Mouse (Mus musculus) thymus, adult 2 months (tissue): ENCODE measurements at regions not wholly inside any gene's neighbourhood (a gene's known extent, or its start where the extent isn't known, plus 50 kb on each side); places are given as distances from the start of the nearest gene placed in this dataset.

ENCODE experiments used
- DNase-seq: peaks from one replicate; pipeline ENCODE4 v3.0.0; 2021
- H3K27ac ChIP-seq: fragments of 200-500 bp; 2 replicates; pipeline ENCODE4 v1.5.1; 2012; ENCODE audit warnings: low read length, control low read depth; ENCODE audit not compliant: control insufficient read depth, insufficient read depth
- H3K27me3 ChIP-seq: fragments of 200-500 bp; 2 replicates; pipeline ENCODE4 v1.6.1; 2012; ENCODE audit warnings: mild to moderate bottlenecking, low read length, moderate library complexity, mixed read lengths; ENCODE audit not compliant: control insufficient read depth, insufficient read depth
- H3K36me3 ChIP-seq: fragments of 200-500 bp; 2 replicates; pipeline ENCODE4 v1.6.1; 2012; ENCODE audit warnings: mild to moderate bottlenecking, low read length, moderate library complexity; ENCODE audit not compliant: control insufficient read depth, insufficient read depth
- H3K4me1 ChIP-seq: fragments of 200-500 bp; replicated peaks from 2 replicates; pipeline ENCODE4 v1.6.1; 2012; ENCODE audit warnings: low read length; ENCODE audit not compliant: control insufficient read depth, insufficient read depth
- H3K4me3 ChIP-seq: fragments of 200-500 bp; 2 replicates; pipeline ENCODE4 v1.5.1; 2012; ENCODE audit warnings: mild to moderate bottlenecking, low read length, control low read depth, moderate library complexity; ENCODE audit not compliant: control insufficient read depth, insufficient read depth
- CTCF ChIP-seq: fragments of 200-500 bp; IDR thresholded peaks from 2 replicates; pipeline ENCODE4 v1.5.1; 2012; ENCODE audit warnings: mild to moderate bottlenecking, control low read depth, low read length, moderate library complexity, borderline replicate concordance; ENCODE audit not compliant: control insufficient read depth, poor library complexity, insufficient read depth; ENCODE audit errors: extremely low read depth
- POLR2A ChIP-seq: fragments of 200-500 bp; IDR thresholded peaks from 2 replicates; pipeline ENCODE4 v1.6.1; 2012; ENCODE audit warnings: mild to moderate bottlenecking, low read length, control low read depth, moderate library complexity; ENCODE audit not compliant: control insufficient read depth, poor library complexity, insufficient read depth; ENCODE audit errors: extremely low read depth
- WGBS: fragments of 180-500 bp; shearing (Covaris S2); methylation state at CpG from one replicate; pipeline ENCODE4 v1.1.7; 2018; 5-methylcytosine and 5-hydroxymethylcytosine counted together

DNA sequence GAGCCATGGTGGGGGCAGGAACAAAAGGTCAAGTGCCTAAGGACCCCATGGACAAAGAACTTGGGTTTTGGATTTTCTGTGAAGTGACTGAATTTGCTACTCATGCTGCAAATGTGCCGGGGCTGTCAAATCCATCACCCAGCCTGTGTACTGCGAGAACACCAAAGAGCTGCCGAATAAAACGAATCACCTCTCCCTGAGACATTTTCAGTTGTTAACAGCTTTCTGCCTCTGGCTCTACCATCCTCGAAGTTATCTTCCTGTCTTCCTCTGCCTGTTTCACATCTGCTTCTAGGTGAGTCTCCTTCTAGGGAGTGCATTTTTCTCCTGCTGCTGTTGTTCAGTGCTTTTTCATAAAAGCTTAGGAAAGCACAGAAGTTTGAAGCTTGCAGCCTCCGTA is 283.3 kb upstream of the Gm21798 start:
- no peak overlapping the region for H3K27ac ChIP-seq
- H3K4me3 ChIP-seq: no peak overlapping the region
- H3K36me3 ChIP-seq: no peaks in the 10 kb centered on the region
- no peaks in the 10 kb centered on the region for H3K4me1 ChIP-seq
- H3K27me3 ChIP-seq: no peaks in the 10 kb centered on the region
- 87% methylated on average over 6 of the region's 6 CpGs for WGBS
- TF ChIP-seq POLR2A: no peak
- TF ChIP-seq CTCF: no peak
- no peak for DNase-seq

DNA sequence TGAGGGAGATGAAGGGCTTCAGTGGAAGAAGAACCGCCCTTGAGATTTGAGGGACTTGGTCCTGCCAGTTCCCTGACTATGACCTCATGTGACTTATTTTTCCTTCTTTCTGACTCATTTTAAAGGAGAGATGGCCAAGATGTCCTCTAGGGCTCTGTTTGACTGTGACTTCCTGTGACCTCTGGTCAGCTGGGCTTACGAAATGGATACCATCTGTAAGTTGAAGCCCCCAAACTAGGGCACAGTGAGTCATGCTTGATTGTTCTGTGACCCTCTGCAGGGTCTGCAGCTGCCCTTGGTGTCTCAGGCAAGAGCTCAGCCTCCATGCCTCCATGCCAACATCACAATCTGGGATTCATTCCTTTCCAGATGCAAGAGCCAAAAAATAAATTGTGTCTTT is 282.3 kb upstream of the Gm21798 start:
- H3K4me3 ChIP-seq: no peak overlapping the region
- H3K27ac ChIP-seq: no peak overlapping the region
- no peak for DNase-seq
- no peak for TF ChIP-seq POLR2A
- TF ChIP-seq CTCF: no peak
- no peaks in the 10 kb centered on the region for H3K27me3 ChIP-seq
- H3K36me3 ChIP-seq: no peaks in the 10 kb centered on the region
- no peaks in the 10 kb centered on the region for H3K4me1 ChIP-seq
- 97% methylated on average over 2 of the region's 2 CpGs for WGBS

DNA sequence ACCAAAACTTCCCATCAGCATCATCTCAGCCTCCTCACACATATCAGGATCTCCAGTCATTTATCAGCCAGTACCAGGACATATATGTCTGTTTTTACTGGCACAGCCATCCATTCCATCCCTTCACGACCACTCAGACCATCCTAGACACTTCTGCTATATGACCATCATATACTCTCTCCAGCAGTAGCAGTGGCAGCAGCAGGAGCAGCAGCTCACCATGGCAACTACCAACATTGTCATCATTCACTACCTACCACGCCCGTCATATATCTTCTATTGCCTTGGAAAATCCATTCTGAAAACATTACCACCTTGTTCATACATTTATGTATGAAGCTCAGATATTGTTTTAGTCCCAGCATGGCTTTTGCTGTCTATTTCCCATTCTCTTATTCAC is 276.1 kb upstream of the Gm21798 start:
- H3K27me3 ChIP-seq: no peaks in the 10 kb centered on the region
- no peaks in the 10 kb centered on the region for H3K4me1 ChIP-seq
- DNase-seq: no peak
- TF ChIP-seq POLR2A: no peak
- TF ChIP-seq CTCF: no peak
- no peak overlapping the region for H3K27ac ChIP-seq
- WGBS: 87% methylated on average over 3 of the region's 3 CpGs
- H3K4me3 ChIP-seq: no peak overlapping the region
- no peaks in the 10 kb centered on the region for H3K36me3 ChIP-seq

DNA sequence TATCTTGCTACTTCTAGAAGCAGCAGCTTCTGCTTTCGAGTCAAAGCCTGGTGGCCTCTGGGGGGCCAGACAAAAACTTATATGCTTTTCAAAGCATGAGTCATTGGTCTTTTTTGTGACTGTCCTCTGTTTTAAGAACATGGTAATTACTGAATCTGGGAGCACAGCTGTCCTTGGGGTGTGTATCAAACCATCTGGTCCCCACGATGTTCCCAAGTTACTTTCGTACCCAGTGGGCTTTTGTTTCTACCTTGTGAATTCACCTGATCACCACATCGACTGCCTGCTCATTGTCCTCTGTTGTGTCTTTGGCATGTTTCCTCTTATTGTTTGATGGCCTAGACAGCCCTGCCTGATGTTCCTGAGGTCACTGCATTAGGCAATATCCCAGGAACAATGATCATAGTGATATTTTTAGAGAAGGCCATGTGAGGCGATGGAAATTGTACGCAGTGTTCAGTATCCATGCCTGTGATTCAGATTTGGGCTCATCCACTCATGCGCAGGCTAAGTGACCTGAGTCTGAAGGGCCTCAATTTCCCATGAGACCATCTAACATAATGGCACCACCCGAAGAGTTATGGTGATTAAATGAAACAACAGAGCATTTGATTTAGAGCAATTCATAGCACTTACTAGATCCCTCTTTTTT is 275.1 kb upstream of the Gm21798 start:
- H3K36me3 ChIP-seq: no peaks in the 10 kb centered on the region
- TF ChIP-seq CTCF (no peak), POLR2A (no peak)
- H3K27ac ChIP-seq: no peak overlapping the region
- no peaks in the 10 kb centered on the region for H3K4me1 ChIP-seq
- DNase-seq: no peak
- no peak overlapping the region for H3K4me3 ChIP-seq
- H3K27me3 ChIP-seq: no peaks in the 10 kb centered on the region
- 83% methylated on average over 8 of the region's 8 CpGs for WGBS

DNA sequence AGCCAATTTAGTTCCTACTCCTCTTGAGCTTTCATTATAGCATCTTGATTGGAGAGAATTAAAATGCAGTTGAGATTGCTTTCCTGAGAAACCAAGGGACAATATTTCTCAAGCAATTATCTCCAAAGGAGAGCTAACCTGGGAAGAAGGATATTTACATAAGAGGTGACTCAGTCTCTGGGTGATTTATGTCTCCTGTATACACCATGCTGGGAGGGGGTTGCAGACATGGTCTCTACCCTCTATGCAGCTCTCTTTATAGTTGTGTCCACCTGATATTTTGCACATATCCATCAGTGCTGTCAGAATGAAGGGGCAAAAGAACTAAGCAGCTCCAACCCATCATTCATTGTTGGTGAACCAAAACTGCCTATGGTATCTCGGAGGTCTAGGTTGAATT is 274.6 kb upstream of the Gm21798 start:
- H3K27ac ChIP-seq: no peak overlapping the region
- H3K4me3 ChIP-seq: no peak overlapping the region
- no peak for TF ChIP-seq POLR2A
- TF ChIP-seq CTCF: no peak
- DNase-seq: no peak
- no peaks in the 10 kb centered on the region for H3K4me1 ChIP-seq
- WGBS: 89% methylated on average over 1 of the region's 1 CpGs
- H3K27me3 ChIP-seq: no peaks in the 10 kb centered on the region
- H3K36me3 ChIP-seq: no peaks in the 10 kb centered on the region

DNA sequence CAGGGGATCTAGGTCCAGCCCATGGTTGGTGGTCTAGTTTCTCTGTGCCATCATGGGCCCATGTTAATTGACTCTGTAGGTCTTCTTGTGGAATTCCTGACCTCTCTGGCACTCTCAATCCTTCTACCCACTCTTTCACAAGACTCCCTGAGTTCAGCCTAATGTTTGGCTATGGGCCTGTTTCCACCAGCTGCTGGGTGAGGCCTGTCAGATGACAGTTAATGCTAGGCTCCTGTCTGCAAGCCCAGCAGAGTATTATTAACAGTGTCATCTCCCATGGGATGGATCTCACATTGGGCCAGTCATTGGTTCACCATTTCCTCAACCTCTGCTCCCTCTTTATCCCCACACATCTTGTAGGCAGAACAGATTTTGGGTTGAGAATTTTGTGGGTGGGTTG is 271.5 kb upstream of the Gm21798 start:
- Histone ChIP-seq H3K4me3 (no peak overlapping the region), H3K4me1 (no peaks in the 10 kb centered on the region), H3K36me3 (no peaks in the 10 kb centered on the region), H3K27me3 (no peaks in the 10 kb centered on the region), H3K27ac (no peak overlapping the region)
- TF ChIP-seq CTCF (no peak), POLR2A (no peak)
- no peak for DNase-seq

DNA sequence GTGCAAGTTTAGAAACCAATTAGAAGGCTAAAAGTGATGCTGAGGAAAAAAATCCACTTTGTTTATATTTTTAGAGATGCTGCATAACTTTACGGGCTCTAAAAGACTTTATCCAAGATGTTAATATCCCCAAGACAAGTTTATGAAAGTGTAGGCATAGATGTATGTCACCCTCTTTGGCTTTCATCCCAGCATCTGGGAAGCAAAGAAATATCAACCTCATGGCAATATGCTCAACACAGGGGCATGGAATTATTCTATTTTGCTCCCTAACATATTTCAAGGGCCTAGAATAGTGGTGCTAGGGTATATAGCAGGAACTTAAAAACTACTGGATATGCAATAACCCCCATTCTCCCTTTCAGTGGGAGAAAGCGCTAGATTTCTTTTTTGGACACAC is 260.0 kb upstream of the Gm21798 start:
- 96% methylated on average over 2 of the region's 2 CpGs for WGBS
- DNase-seq: no peak

More for the DNA sequence above, 260.0 kb upstream of the Gm21798 start:
- Histone ChIP-seq H3K27ac (no peak overlapping the region), H3K4me1 (no peaks in the 10 kb centered on the region), H3K4me3 (no peak overlapping the region), H3K36me3 (no peaks in the 10 kb centered on the region), H3K27me3 (no peaks in the 10 kb centered on the region)
- TF ChIP-seq CTCF (no peak), POLR2A (no peak)
